Mouse (Mus musculus) yolk sac, embryonic 10.5 days (tissue): ENCODE data around the gene BC005561.
A peak's percentile ranks its signal among the peaks of the same experiment; 100 is the strongest.
"Not testable (repeated sequence)": the region's sequence is repeated elsewhere in the genome, so short reads cannot be mapped to it uniquely, and the experiment has no call there.

ENCODE experiments used
- DNase-seq: peaks from one replicate; pipeline ENCODE4 v3.0.0-alpha.2; 2017; ENCODE audit warnings: low spot score

BC005561 gene

DNA sequence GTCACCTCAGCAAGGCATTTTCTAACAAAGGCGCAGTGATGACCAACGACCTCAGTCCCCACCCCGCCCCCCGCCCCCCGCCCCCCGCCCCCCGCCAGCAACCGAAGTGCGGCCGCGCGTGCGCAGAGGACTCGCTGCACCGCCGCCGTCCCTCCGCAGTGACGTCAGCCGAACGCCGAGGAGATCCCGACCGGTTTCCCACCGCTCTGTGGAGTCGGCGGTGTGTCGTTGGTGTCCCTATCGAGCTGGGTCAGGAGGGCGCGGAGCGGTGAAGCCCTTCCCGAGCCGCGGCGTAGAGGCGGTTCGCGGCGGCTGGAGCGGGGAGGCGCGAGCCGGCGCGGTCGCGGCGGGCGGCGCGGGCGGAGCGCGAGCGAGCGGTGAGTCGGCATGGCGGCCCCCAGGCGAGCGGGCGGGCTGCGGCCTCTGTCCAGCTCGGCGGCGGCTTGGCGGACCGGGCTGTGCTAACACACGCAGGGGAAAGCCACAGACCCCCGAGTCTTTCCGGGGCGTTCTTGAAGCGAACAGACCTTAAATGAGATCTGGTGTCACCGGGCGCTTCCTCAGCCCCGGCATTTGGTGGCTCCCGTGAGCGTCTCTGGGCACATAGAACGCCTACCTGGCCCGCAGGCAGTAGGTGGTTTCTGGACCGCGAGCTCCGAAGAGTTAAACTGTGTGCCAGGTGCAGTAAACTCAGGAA is at the start of gene BC005561:
TSS of gene BC005561 (plus strand) at position 158 of the 697 bp plus-strand sequence.
- peak; percentile 88 for DNase-seq

DNA sequence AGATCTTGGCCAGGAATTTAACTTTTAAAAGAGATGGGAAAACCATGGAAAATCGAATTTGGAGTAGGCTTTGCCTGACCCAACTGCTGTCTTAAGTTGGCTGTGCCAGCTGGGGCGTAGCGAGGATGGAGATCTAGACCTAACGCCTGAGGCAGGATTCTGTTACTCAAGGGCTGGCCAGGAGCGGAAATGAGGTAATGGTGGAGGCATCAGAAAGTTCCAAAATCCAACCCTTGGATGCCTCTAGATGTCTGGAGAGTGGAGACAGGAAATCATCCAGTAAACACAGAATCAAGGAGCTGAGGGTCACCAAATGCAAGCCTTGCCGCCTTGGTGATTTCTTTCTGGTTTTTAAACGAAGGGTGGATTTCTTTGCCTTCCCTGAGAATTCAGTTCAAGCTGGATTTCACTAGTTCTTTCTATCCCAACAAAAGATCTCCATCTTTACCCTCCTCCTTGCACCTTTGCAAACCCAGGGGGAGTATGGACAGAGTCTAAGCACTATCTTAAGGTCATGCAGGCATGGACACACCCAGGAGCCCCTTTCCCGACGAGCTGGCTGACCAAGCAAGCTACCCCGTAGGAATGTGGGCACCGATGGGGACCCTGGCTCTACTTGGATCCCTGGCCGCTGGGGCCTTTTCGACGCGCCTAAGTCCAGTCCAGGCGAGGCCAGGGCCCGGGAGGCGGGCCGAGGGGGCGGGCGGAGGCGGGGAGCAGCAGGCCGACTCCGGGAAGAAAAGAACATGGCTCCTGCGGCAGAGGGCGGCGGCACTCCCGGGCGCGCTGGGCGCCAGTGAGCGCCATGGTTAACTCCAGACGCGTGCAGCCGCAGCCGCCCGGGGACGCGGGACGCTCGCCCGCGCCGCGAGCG is 49.1 kb upstream of the BC005561 start, which contains the start of gene Pkd2:
TSS of gene Pkd2 (plus strand) at position 619 of the 874 bp plus-strand sequence.
- DNase-seq, result peak; percentile 86

DNA sequence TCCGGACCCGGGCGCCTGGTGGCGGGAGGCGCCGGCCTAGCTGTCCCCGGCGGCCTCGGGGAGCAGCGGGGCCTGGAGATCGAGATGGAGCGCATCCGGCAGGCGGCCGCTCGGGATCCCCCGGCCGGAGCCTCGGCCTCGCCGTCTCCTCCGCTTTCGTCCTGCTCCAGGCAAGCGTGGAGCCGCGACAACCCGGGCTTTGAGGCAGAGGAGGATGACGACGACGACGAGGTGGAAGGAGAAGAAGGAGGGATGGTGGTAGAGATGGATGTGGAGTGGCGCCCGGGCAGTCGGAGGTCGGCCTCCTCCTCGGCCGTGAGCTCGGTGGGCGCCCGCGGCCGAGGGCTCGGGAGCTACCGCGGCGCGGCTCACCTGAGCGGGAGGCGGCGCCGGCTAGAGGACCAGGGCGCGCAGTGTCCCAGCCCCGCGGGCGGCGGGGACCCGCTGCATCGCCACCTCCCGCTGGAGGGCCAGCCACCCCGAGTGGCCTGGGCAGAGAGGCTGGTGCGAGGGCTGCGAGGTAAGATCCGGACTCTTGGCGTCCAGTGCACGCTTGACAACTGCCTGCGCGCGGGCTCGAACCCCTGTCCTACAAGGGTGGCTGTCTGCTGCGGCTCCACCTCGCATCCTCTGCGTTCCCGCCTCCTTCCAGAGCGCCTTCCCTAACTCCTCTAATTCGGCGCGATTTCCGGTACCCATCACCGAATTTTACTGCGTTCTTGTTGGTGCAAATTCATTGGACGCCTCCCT is 48.3 kb upstream of the BC005561 start:
- peak; percentile 78 for DNase-seq

DNA sequence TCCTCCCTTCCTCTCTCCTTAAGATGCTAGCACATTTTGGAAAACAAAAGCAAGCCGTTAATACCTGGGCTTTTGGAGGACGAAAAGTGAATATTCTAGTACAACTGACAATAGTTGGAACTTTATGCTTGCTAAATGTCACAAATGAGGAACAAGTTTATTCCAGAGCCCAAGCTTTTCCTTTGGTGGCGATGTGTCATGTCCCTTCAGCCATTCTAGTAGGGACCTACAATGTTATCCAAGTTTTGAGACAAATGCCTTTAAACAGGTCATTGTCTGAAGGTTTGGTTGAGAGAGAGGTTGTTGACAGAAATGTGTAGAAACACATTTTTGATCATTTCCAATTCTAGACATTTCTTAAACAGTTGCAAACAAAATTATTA is 47.7 kb upstream of the BC005561 start:
- no peak for DNase-seq

DNA sequence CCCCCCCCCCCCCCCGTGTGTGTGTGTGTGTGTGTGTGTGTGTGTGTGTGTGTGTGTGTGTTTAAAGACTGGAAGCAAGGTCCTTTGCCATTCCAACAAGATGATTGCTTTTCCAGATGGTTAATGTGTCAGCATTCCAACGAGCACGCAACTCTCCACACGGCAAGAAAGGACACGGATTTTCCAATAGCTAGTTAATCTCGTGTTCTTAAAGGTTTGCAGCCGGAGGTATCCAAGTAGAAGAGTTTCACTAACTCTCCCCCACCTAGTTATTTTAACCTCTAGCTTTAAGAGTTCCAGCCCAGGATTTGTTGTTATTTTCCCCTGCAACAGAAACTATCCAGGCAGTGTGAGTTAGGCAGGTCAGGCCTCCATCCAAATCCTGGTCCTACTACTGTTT is 47.3 kb upstream of the BC005561 start:
- DNase-seq, result no peak

DNA sequence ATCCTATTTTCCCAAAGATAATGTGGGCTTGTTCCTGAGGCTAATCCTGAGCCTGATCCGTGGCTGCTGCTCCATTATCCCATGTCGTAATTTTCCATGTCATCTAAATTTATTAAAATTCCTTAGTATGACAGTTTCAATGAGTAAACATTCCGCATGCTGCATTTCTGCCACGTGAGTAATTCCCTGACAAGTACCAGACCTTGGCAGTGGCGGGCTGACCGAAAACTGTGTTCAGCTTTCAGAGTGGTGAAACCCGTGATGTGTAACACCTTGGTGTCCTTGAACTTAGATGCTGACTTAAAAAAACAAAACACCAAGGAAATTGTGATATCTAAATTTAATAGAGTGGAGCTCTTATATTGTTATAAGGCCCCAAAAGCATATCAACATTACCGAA is 42.9 kb upstream of the BC005561 start:
- DNase-seq, result no peak

DNA sequence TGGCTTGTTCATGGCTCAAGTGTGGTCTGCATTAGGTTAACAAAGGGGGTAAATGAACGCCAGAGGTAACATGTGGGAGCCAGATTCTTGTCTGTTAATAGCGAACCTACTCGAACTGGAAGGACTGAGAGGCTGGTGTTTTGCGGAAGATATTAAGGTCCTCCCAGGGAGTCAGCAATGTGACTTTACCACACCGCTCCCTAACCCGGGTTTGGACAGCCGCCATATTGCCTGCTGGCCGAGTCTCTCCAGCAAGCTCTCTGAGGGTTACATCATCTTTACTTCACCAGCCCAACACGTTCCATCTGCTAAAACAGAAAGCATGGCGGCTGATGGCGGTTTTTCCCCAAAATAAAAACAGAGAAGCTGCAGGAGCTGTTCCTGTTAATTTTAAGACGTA is 42.4 kb upstream of the BC005561 start:
- no peak for DNase-seq

DNA sequence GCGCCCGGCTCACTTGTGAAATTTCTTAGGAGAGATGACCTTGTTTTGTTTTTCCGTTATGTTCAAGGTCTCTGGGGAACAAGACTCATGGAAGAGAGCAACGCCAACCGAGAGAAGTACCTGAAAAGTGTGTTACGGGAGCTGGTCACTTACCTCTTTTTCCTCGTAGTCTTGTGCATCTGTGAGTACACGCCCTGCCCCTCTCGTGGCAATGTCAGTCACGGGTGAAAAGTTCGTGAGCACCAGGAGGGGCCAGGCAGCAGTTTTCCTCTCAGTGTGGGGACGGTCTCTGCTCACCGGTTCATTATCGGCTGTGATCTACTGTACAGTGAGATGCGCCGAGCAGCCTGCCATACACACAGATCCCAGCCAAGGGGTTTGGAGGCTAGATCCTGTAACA is 41.3 kb upstream of the BC005561 start:
- DNase-seq, result no peak

DNA sequence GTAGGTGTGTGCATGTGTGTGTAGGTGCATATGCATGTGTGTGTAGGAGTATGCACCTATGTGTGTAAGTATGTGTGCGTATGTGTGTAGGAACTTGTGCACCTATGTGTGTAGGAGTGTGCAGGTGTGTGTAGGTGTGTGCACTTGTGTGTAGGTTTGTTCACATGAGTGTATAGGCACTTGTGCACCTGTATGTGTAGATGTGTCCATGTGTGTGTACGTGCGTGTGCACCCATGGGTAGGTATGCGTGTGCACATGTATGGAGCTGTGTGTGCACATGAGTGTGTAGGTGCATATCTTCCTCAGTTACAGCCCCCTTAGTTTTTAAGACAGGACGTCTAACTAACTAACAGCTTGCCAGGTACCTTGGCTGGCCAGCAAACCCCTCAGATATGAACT is 39.6 kb upstream of the BC005561 start:
- DNase-seq, result no peak

DNA sequence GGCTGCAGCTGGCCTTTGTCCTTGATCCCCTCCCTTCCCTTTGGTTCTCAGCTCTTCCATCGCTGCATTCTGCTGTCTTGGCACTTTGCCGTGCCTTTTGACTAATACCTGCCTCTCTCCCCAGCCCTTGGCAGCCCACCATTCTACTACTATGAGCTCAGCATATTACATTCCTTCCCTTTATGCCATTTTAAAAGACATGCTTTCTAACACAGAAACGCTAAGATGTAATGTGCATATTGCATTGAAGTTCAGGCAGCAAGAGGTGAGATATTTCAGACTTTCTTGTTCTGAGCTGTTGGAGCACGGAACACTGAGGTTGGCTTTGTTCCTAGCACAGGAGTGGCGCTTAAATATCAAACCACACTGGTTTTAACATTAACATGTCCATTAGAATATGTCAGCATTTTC is 37.2 kb upstream of the BC005561 start:
- no peak for DNase-seq

DNA sequence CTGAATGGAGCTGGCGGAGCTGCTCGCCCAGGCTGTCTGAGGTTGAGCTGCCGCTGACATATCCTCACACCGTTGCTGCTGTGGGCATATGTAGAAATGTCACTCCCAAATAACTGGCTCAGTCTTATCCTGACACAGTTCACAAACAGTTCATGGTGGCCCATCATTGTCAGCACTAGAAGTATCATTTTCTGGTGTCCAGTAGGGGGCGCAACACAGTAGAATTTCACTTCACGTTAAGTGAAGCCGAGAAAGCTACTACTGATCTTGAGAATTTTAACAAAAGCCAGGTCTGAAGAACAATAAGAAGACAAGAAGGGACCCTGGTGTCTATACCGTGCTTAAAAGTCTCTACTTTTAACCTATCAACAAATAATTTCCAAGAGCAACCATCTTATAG is 35.8 kb upstream of the BC005561 start:
- DNase-seq, result no peak

DNA sequence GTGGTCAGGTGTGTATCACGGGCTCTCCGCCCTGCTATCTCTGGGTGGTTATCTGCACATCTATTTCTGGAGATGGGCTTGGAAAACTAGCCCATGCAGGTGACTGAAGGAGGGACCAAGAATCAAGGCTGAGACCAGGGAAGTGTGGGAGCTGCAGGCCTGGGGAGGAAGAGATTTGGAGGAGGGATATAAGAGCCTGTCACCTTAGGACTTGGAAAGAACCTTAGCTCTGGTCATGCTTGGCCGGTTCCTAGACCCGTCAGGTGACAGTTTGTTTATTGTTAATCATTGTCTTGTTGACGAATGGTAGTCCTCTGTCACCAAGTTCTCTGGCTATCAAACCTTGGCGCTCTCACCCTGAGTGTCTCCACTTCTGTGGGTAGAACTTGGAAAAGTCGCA is 27.8 kb upstream of the BC005561 start:
- DNase-seq, result peak; percentile 55

DNA sequence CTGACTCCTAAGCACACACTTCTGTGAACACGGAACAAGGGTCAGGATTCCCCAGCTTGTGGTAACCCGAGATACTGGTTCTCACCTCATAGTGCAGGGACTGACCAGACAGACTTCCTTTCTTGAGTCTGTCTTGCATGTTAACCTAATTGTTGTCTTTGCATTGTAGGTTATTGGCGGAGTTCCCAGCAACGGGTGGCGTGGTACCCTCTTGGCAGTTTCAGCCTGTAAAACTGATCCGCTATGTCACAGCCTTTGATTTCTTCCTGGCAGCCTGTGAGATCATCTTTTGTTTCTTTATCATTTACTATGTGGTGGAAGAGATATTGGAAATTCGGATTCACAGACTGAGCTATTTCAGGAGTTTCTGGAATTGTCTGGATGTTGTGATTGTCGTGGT is 25.3 kb upstream of the BC005561 start:
- DNase-seq, result no peak

DNA sequence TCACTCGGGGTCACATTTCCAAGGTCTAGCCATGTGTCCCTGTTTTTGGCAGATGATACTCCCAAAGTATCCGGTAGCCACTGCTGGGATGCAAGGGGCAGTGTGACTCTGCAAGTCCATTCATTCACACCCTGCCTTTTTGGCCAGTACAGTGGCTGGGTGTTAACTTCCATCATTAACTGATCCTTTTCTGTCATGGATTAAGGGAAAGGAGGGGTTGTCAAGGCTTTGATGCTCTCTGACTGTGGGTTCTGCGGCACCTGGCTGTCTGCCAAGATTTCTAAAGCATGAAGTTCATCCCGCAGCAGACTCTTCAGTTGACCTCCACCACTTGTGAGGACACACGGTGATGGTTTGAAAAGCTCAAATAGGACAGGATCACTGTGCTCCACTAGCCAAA is 16.6 kb upstream of the BC005561 start:
- no peak for DNase-seq

DNA sequence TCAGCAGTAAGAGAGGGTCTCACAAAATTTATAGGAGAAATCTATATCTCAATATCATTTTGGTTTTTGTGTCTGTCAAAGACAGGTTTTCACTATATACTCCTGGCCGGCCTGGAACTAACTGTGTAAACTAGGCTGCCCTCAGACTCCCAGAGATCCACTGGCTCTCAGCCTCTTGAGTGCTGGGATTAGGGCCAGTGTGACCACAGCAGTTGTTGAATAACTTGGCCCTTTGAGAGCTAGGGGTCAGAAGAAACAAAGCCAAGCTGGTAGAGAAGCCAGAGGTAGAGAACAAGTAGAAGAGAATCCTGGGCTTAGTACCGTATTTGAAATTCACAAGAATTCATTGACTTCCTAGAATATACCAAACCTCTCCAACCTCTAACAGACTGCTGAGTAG is 3.3 kb upstream of the BC005561 start:
- DNase-seq, result no peak

DNA sequence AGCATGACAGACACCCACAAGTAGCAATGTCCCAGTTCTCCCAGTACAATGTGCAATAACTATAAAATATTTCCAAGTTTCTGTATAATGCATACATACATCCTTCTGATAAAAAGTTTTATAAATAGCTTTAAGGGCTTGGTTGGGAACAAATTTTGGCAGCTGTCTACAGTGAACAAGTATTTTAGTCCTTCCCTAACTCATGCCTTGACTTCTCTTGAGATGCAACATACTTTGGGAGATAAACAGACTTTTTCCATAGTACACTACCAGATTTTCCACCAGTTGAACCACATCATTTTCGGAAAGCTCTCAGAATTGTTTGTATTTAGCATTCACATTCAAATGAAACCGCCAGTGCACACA is 340 bp upstream of the BC005561 start:
- no peak for DNase-seq

DNA sequence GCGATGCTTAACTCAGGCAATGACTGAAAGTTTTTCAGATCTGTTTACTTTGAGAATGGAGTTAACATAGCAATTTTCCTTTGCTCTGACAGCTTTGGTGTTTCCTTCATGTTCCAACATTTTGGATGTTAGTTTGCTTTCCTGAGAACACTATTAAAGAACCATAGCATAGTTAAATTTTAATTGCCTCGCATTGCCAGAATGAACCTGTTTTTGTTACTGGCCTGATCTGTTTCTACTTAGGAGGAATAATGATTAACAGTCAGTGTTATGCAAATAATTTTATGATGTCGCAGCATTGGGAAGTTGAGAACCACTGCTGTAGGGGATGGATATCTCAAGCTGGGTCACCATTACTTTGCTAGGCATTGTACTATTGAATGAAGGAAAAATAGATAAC is 3.1 kb downstream of the BC005561 start:
- DNase-seq, result no peak

DNA sequence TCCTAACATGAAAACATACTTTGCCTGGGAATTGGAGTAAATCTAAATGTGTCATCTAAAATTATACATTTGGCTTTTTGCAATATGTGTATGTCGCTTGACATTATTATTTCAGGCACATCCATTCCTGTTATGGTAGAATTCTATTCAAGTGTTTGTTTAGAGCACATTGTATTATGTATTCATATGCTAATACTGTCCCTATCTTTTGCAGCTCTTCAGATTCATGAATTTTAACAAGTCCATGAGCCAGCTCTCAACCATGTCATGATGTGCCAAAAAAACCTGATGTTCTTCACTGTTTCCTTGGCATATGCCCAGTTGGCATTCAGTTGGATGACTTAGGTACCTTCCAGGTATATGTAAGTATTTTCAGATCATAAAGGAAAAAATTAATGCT is 30.5 kb downstream of the BC005561 start:
- DNase-seq, result no peak

DNA sequence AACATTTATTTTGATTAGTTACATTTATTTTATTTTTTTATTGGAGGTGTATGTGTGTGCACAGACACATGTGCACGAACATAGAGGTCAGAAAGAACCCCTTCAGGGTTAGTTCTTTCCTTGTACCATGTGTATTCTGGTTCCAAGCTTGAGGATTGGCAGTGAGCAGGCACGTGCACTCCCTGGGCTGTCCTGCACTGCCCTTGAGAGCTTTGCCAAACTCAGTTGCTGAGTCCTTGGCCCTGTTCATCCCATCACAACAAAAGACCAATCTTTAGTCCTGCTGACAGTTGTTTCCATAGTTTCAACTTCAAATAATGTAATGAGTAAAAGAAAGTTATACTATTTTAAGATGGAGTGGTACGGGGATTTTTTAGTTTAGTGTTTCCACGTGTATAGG is 31.2 kb downstream of the BC005561 start:
- no peak for DNase-seq

DNA sequence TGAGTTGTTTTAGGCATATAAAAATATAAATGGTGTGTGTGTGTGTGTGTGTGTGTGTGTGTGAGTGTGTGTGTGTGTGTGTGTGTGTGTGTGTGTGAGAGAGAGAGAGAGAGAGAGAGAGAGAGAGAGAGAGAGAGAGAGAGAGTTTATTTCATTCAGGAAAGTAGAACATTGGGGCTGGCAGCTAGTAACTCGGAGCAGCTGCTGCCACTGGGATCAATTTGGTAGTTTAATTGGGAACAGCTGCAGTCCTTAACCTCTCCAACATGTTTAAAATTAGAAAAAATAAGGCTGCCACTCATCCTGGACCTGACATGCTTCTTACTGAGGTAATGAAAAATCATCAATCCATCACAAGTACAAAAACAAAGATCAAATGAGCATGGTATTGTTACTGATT is 59.9 kb downstream of the BC005561 start:
- DNase-seq, result not testable (repeated sequence)

DNA sequence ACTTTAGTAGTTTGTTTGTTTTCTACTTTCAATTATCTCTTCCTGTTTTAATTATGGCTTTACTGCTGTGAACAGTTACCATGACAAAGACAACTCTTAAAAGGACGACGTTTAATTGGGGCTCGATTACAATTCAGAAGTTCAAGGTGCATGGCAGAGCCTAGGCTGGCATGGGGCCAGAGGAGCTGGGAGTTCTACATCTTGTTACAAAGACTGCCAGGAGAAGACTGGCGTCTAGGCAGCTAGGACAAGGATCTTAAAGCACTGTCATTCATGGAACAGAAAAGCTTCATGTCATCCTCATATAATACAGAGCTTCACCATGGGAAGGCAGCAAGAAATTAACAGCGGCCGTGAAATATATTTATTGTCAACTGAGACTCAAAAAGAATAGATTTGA is 62.6 kb downstream of the BC005561 start:
- no peak for DNase-seq

DNA sequence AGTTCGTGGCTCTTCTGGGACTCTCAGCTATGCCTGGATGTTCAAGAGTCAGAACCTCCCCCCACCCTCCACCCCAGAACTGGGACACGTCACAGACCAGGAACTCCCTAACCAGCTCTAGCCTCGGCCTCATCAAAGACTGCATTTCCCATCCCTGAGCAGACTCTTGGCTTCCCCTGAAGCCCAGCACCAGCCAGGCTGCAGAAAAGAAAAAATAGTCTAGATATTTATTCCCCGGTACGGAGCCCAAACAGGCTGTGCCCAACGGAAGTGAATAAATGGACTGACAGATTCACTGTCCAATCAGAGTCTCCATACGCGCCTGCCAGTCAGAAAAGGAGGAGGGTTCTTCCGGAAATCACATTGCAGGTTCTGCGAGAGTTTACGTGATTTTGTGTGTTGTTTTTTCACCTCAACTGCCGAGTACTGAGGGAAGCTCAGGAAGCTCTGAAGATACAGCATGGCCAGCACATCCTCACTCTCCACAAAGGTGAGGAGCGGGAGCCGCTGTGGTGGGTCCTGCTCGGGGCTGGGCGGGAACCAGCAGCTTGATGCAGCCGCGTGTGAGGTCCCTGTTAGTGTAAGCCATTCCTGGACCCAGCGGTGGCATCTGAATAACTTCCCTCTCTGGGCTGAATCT is 63.2 kb downstream of the BC005561 start:
- peak; percentile 89 for DNase-seq
